Mouse (Mus musculus): ENCODE measurements around the gene Foxj3.

GRCm38 (mm10) chr4:119631115-119631919, 94.5 kb downstream of the Foxj3 start:
- TF ChIP-seq GABPA (IDR thresholded peaks at IDR 0.05; ENCODE audit: insufficient replicate concordance, low read depth, low read length): no peak
- TF ChIP-seq JUN (IDR thresholded peaks at IDR 0.05; ENCODE audit: insufficient read depth, low read depth, low read length): no peak
- TF ChIP-seq NELFE (IDR thresholded peaks at IDR 0.05; ENCODE audit: low read depth, low read length): no peak

All from CH12.LX (cell line).